Mouse (Mus musculus) G1E (cell line): ENCODE data around the gene Slc9a8. TPM values are rescaled to one million over a fixed set of nuclear protein-coding genes. Genes with fewer than 3 reads are reported as not detected.

Experiments used
- ATAC-seq: 2 replicates; pipeline ENCODE4 v1.8.0; 2016; ENCODE audit warnings: mild to moderate bottlenecking; ENCODE audit not compliant: insufficient number of reproducible peaks, poor library complexity, low FRiP score, severe bottlenecking; ENCODE audit errors: extremely low read depth
- DNase-seq: peaks from one replicate; pipeline ENCODE4 v3.0.0; 2012; ENCODE audit warnings: low spot score
- H3K27me3 ChIP-seq: 2 replicates; pipeline ENCODE4 v1.6.1; 2012; ENCODE audit warnings: mild to moderate bottlenecking, low read length, inconsistent platforms; ENCODE audit not compliant: insufficient read depth
- H3K36me3 ChIP-seq: replicated peaks from 2 replicates; pipeline ENCODE3; 2012; ENCODE audit warnings: mild to moderate bottlenecking, inconsistent platforms
- H3K4me1 ChIP-seq: 2 replicates; pipeline ENCODE4 v1.6.1; 2012; ENCODE audit warnings: low read depth, low read length, inconsistent platforms, mixed read lengths; ENCODE audit not compliant: insufficient read depth
- H3K4me3 ChIP-seq: 2 replicates; pipeline ENCODE4 v1.5.1; 2012; ENCODE audit warnings: low read depth, mild to moderate bottlenecking, inconsistent platforms, low read length, moderate library complexity, mixed read lengths
- H3K9me3 ChIP-seq: replicated peaks from 2 replicates; pipeline ENCODE4 v1.6.1; 2012; ENCODE audit warnings: inconsistent platforms
- CTCF ChIP-seq: IDR thresholded peaks from 2 replicates; pipeline ENCODE4 v1.5.1; 2012; ENCODE audit warnings: low read depth, low read length, inconsistent platforms, mixed read lengths
- GATA1 ChIP-seq: IDR thresholded peaks from 2 replicates; pipeline ENCODE4 v1.6.1; 2012; ENCODE audit warnings: borderline replicate concordance, low read length, inconsistent platforms, mixed read lengths
- GATA2 ChIP-seq: IDR thresholded peaks from 2 replicates; pipeline ENCODE4 v1.6.1; 2012; ENCODE audit warnings: low read depth, low read length, inconsistent platforms, borderline replicate concordance
- POLR2AphosphoS5 ChIP-seq: IDR thresholded peaks from 2 replicates; pipeline ENCODE4 v1.6.1; 2012; ENCODE audit warnings: low read depth, low read length, inconsistent platforms; ENCODE audit not compliant: insufficient replicate concordance
- TAL1 ChIP-seq: conservative IDR thresholded peaks from 2 replicates; pipeline ENCODE4 v1.6.1; 2012; ENCODE audit warnings: low read depth, low read length, inconsistent platforms, mixed read lengths
- polyA plus RNA-seq: library from polyadenylated mRNA; stranded (reverse); fragments of >175 nt; gene quantifications from 2 replicates; pipeline ENCODE4 v1.2.3, GENCODE M21; 2012
- total RNA-seq, 2 experiments: library from RNA; stranded (forward) in 1 of 2; stranded (reverse) in 1 of 2; fragments of 200-1000 nt in 1 of 2; fragments of >200 nt in 1 of 2; fragmentation: Nextera tagmentation in 1 of 2; gene quantifications; 2 replicates each; pipeline ENCODE4 v1.2.3; 2014 to 2017

Gene Slc9a8
- total RNA-seq (2014; fragmentation: Nextera tagmentation) (67.4 and 90.4 TPM in 2 replicates), total RNA-seq (2017) (22.4 and 24.4 TPM in 2 replicates), polyA plus RNA-seq (10.0 and 13.2 TPM in 2 replicates)

GRCm38 (mm10) chr2:167421330-167422149 lies at the start of gene Slc9a8:
Gene Slc9a8 (plus strand): TSS chr2:167421712.
- Histone ChIP-seq H3K27me3 (no peaks in the 10 kb centered on the region), H3K4me3 (peak within 1 kb of the TSS; percentile 87), H3K4me1 (peaks cover 52% of the 10 kb centered on the region), H3K9me3 (no peaks in the 10 kb centered on the region; the same call in 1 of the 2 replicates), H3K36me3 (peaks cover 38% of the 10 kb centered on the region)
- TF ChIP-seq GATA1 (no peak), POLR2AphosphoS5 (no peak), TAL1 (no peak), CTCF (no peak), GATA2 (no peak)
- DNase-seq (peak; percentile 96), ATAC-seq (peak; percentile 89)

- no peak for TF ChIP-seq CTCF
- TF ChIP-seq POLR2AphosphoS5: no peak
- no peak for TF ChIP-seq GATA1
- TF ChIP-seq TAL1: no peak
- no peak for TF ChIP-seq GATA2
- Histone ChIP-seq H3K36me3 (no peaks in the 10 kb centered on the region), H3K4me3 (no peak overlapping the region), H3K27me3 (no peaks in the 10 kb centered on the region), H3K4me1 (peaks cover 7% of the 10 kb centered on the region), H3K9me3 (no peaks in the 10 kb centered on the region)
- DNase-seq: no peak
- ATAC-seq: no peak
These were observed 48.2 kb upstream of the Slc9a8 start for GRCm38 (mm10) chr2:167373266-167373665.

DNA sequence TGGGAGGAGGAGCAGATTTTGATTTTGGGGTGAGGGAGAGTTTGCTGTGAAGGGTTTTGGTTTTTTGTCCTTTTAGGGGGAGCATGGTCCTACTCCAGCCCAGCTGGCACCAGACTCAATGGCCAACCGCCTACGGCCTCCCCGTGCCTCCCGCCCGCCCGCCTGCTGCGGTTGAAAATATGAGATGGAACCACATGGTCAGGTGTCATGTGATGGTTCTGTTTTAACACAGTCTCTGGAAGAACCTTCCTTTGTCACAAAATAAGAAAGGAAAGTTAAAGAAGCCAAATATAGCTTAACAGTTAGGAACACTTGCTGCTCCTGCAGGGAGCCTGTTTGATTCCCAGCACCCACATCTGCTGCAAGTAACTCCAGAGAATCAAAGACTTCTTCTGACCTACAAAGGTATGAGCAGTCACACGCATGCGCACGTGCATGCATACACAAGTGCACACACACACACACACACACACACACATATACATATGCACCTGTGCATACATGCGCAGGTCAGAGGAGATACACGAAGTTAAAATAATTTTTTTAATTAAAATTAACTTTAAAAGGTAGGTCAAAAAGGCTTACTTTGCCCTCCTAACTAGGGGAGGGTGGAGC lies 47.2 kb upstream of the Slc9a8 start:
- H3K4me1 ChIP-seq: peaks cover 7% of the 10 kb centered on the region
- no peaks in the 10 kb centered on the region for H3K9me3 ChIP-seq
- DNase-seq: no peak
- H3K4me3 ChIP-seq: no peak overlapping the region
- no peak for TF ChIP-seq CTCF
- no peak for TF ChIP-seq POLR2AphosphoS5
- no peaks in the 10 kb centered on the region for H3K36me3 ChIP-seq
- H3K27me3 ChIP-seq: no peaks in the 10 kb centered on the region
- no peak for ATAC-seq

DNA sequence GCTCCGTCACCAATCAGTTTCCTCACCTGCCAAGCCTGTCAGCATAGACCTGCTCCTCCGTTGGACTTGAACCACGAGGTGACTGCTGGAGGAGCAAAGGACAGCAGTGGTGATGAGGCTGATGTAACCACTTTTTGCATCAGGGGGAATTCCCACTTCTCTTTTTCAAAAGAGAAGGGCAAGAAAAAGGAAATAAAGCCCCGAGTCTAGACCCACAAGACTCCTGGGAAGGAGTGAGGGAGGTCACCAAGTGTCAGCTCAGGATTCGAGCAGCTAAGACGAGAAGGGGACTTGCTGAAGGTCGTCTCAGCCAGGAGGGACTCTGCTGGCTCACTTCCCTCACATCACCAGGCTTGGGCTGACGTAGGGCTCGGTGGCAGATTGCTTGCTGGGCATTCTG lies 46.4 kb upstream of the Slc9a8 start:
- TF ChIP-seq CTCF (no peak), TAL1 (no peak), GATA1 (no peak), GATA2 (no peak), POLR2AphosphoS5 (no peak)
- Histone ChIP-seq H3K4me1 (peaks cover 7% of the 10 kb centered on the region), H3K4me3 (no peak overlapping the region), H3K9me3 (no peaks in the 10 kb centered on the region), H3K36me3 (no peaks in the 10 kb centered on the region), H3K27me3 (no peaks in the 10 kb centered on the region)
- no peak for DNase-seq
- ATAC-seq: no peak

- H3K4me3 ChIP-seq: no peak overlapping the region
- TF ChIP-seq GATA1 (no peak), GATA2 (no peak), POLR2AphosphoS5 (no peak), CTCF (no peak), TAL1 (no peak)
- peaks cover 3% of the 10 kb centered on the region; the same call in 1 of the 2 replicates for H3K27me3 ChIP-seq
- no peaks in the 10 kb centered on the region for H3K36me3 ChIP-seq
- H3K9me3 ChIP-seq: no peaks in the 10 kb centered on the region
- H3K4me1 ChIP-seq: peaks cover 7% of the 10 kb centered on the region
- DNase-seq (no peak), ATAC-seq (no peak)
These were observed 45.8 kb upstream of the Slc9a8 start for GRCm38 (mm10) chr2:167375688-167376087.

GRCm38 (mm10) chr2:167376160-167376564 lies 45.4 kb upstream of the Slc9a8 start:
- H3K9me3 ChIP-seq: no peaks in the 10 kb centered on the region
- TF ChIP-seq GATA1: no peak
- H3K4me1 ChIP-seq: peaks cover 7% of the 10 kb centered on the region
- no peak for ATAC-seq
- no peak overlapping the region for H3K4me3 ChIP-seq
- H3K36me3 ChIP-seq: no peaks in the 10 kb centered on the region
- DNase-seq: no peak
- peaks cover 3% of the 10 kb centered on the region; the same call in 1 of the 2 replicates for H3K27me3 ChIP-seq
